ENCODE assay signal across 8 mouse cellular contexts in the genomic region with DNA sequence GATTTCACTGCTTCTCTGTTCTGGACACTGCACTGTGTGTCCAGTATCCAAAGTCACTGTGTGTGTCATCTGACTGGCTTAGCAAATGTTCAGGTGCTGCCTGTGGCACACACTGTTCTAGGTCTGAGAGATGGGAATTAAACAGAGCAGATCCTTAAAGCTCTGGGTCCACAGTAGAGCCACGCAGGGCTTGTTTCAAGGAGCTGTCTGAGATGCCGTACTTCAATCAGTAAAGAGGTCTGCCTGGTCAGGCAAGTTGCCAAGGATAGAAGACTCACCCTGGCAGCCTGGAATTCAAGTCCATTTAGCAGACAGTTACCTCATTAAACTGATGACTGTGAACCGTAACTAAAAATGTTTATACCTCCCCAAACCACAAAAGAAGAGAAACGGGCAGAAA.
A peak's percentile ranks its signal among the peaks of the same experiment; 100 is the strongest.
DNase-seq lines count a peak whose midpoint lies in the region; ATAC-seq and TF ChIP-seq lines count a peak whose summit lies in the region.

No protein-coding gene starts in this region.

- H3K9me3 ChIP-seq in heart, embryonic 11.5 days (replicated peaks; ENCODE audit: control insufficient read depth, low read length): no peaks in the 10 kb centered on the region
- H3K9me3 ChIP-seq in kidney, postnatal 0 days (replicated peaks; ENCODE audit: low read length): no peaks in the 10 kb centered on the region
- no peaks in the 10 kb centered on the region for H3K9me3 ChIP-seq in midbrain, embryonic 14.5 days (ENCODE audit: control insufficient read depth, low read length)
- H3K9me3 ChIP-seq in liver, postnatal 0 days (ENCODE audit: low read length): no peaks in the 10 kb centered on the region

- TF ChIP-seq CTCF in kidney, postnatal 0 days (IDR thresholded peaks at IDR 0.05; ENCODE audit: low read depth): no peak
- no peak for TF ChIP-seq CTCF in liver, postnatal 0 days (IDR thresholded peaks at IDR 0.05; ENCODE audit: low read depth)

- WGBS in heart, embryonic 11.5 days (ENCODE audit: insufficient replicate concordance): 57% methylated on average over 4 of the region's 4 CpGs
- WGBS in kidney, postnatal 0 days: 15% methylated on average over 4 of the region's 4 CpGs
- WGBS in midbrain, embryonic 14.5 days: 36% methylated on average over 4 of the region's 4 CpGs
- 74% methylated on average over 4 of the region's 4 CpGs for WGBS in liver, postnatal 0 days (ENCODE audit: insufficient replicate concordance)

- no peaks in the 10 kb centered on the region for H3K27me3 ChIP-seq in heart, embryonic 11.5 days (ENCODE audit: control insufficient read depth, insufficient read depth, low read length)
- H3K27me3 ChIP-seq in kidney, postnatal 0 days (ENCODE audit: insufficient read depth, low read length): no peaks in the 10 kb centered on the region
- H3K27me3 ChIP-seq in midbrain, embryonic 14.5 days (ENCODE audit: control insufficient read depth, insufficient read depth, low read length): no peaks in the 10 kb centered on the region
- no peaks in the 10 kb centered on the region for H3K27me3 ChIP-seq in liver, postnatal 0 days (ENCODE audit: insufficient read depth, low read length)

- ATAC-seq in heart, embryonic 11.5 days (replicated peaks; ENCODE audit: insufficient number of reproducible peaks, low FRiP score, low TSS enrichment): no peak
- 0 out of 2 replicates have a peak, but pooled peaks have one; percentile 29 for ATAC-seq in kidney, postnatal 0 days (replicated peaks; ENCODE audit: low FRiP score, low read depth)
- ATAC-seq in midbrain, embryonic 14.5 days (ENCODE audit: low FRiP score, low TSS enrichment): no peak
- ATAC-seq in liver, postnatal 0 days: no peak

- no peak overlapping the region for H3K27ac ChIP-seq in heart, embryonic 11.5 days (ENCODE audit: low read depth, low read length)
- H3K27ac ChIP-seq in kidney, postnatal 0 days: no peak overlapping the region
- no peak overlapping the region for H3K27ac ChIP-seq in midbrain, embryonic 14.5 days (replicated peaks; ENCODE audit: low read depth, low read length)
- no peak overlapping the region for H3K27ac ChIP-seq in liver, postnatal 0 days (ENCODE audit: low read depth)

- H3K36me3 ChIP-seq in heart, embryonic 11.5 days (ENCODE audit: control insufficient read depth, insufficient read depth, low read length): no peaks in the 10 kb centered on the region
- H3K36me3 ChIP-seq in kidney, postnatal 0 days (ENCODE audit: insufficient read depth, low read length): no peaks in the 10 kb centered on the region
- H3K36me3 ChIP-seq in midbrain, embryonic 14.5 days (ENCODE audit: control insufficient read depth, insufficient read depth, low read length): no peaks in the 10 kb centered on the region
- no peaks in the 10 kb centered on the region; the same call in 1 of the 2 replicates for H3K36me3 ChIP-seq in liver, postnatal 0 days (replicated peaks; ENCODE audit: insufficient read depth, low read length)

- no peak overlapping the region for H3K9ac ChIP-seq in heart, embryonic 11.5 days (ENCODE audit: low read depth, low read length)
- no peak overlapping the region for H3K9ac ChIP-seq in kidney, postnatal 0 days (ENCODE audit: low read depth, low read length)
- H3K9ac ChIP-seq in midbrain, embryonic 14.5 days (replicated peaks; ENCODE audit: low read length): no peak overlapping the region
- H3K9ac ChIP-seq in liver, postnatal 0 days (replicated peaks): no peak overlapping the region

- no peak overlapping the region for H3K4me3 ChIP-seq in heart, embryonic 11.5 days (ENCODE audit: low read depth, low read length)
- no peak overlapping the region for H3K4me3 ChIP-seq in kidney, postnatal 0 days (replicated peaks; ENCODE audit: low read depth, low read length)
- no peak overlapping the region for H3K4me3 ChIP-seq in midbrain, embryonic 14.5 days (replicated peaks; ENCODE audit: low read depth, low read length)
- H3K4me3 ChIP-seq in liver, postnatal 0 days (ENCODE audit: low read depth, low read length): no peak overlapping the region

- H3K4me2 ChIP-seq in heart, embryonic 11.5 days: no peak overlapping the region
- H3K4me2 ChIP-seq in kidney, postnatal 0 days (ENCODE audit: low read length): no peak overlapping the region
- no peak overlapping the region for H3K4me2 ChIP-seq in midbrain, embryonic 14.5 days (ENCODE audit: low read length)
- no peak overlapping the region for H3K4me2 ChIP-seq in liver, postnatal 0 days (ENCODE audit: low read depth, low read length)

- DNase-seq in heart, adult 11 months: peak; percentile 91
- peak; percentile 33 for DNase-seq in brain, adult 2 months (ENCODE audit: low read depth, low spot score)
- peak; percentile 24 for DNase-seq in kidney, postnatal 0 days (ENCODE audit: low spot score)
- peak; percentile 44 for DNase-seq in midbrain, embryonic 14.5 days
- no peak for DNase-seq in liver, postnatal 0 days
- no peak for DNase-seq in B cell, adult 2 months
- DNase-seq in layer of hippocampus, adult 18-20 months (ENCODE audit: low spot score in 2 of 2): no peak

- no peak for TF ChIP-seq EP300 in liver, postnatal 0 days (IDR thresholded peaks at IDR 0.05; ENCODE audit: low read depth)

- H3K4me1 ChIP-seq in heart, embryonic 11.5 days (ENCODE audit: control insufficient read depth, insufficient read depth, low read length): peaks cover 14% of the 10 kb centered on the region
- H3K4me1 ChIP-seq in kidney, postnatal 0 days (replicated peaks; ENCODE audit: insufficient read depth, low read length): peaks cover 11% of the 10 kb centered on the region; the same call in 1 of the 2 replicates
- peaks cover 20% of the 10 kb centered on the region for H3K4me1 ChIP-seq in midbrain, embryonic 14.5 days (ENCODE audit: control insufficient read depth, insufficient read depth, low read length)
- peaks cover 18% of the 10 kb centered on the region for H3K4me1 ChIP-seq in liver, postnatal 0 days (ENCODE audit: insufficient read depth)

Comparison
In these comparisons a context has a peak if more than half of its experiments do, and no peak if none do; other contexts are left out.
1. DNase-seq: peak in heart, adult 11 months (single experiment), brain, adult 2 months (single experiment), kidney, postnatal 0 days (single experiment) and midbrain, embryonic 14.5 days (single experiment); none in liver, postnatal 0 days (single experiment), B cell, adult 2 months (0 of 2) and layer of hippocampus, adult 18-20 months (0 of 2).